Mouse (Mus musculus): ENCODE data around the gene Dusp9. TPM values are rescaled to one million over a fixed set of nuclear protein-coding genes. Genes with fewer than 3 reads are reported as not detected.

The Dusp9 gene
- polyA plus RNA-seq, 1 experiment = 8.4 TPM

DNA sequence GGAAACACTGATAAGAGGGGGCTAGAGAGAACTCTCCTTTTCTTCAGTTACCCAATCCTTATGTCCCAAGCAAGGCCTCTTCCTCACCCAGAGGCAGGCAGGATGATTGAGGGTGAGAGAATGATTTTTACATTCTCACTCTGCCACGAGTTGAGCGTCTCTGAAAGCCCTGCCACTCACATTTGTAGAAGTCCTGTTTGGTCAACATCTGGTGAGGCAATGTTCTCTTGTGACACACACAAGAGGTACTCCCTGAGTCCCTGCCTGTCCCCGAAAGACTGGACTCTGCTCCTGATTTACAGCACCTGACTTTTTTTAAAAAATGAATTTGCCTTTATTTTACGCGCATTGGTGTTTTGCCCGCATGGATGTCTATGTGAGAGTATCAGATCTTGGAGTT is 14.2 kb downstream of the Dusp9 start:
- H3K4me3 ChIP-seq (ENCODE audit: insufficient read depth, low read depth, low read length) = no peak overlapping the region
- no peaks in the 10 kb centered on the region for H3K36me3 ChIP-seq (ENCODE audit: control insufficient read depth, insufficient read depth, low read length)
- 84% methylated on average over 6 of the region's 6 CpGs for WGBS
- DNase-seq = no peak
- no peaks in the 10 kb centered on the region for H3K27me3 ChIP-seq (replicated peaks; ENCODE audit: control insufficient read depth, insufficient read depth, low read length)
- H3K27ac ChIP-seq (ENCODE audit: insufficient read depth, low read depth, low read length) = no peak overlapping the region
- TF ChIP-seq POLR2A (IDR thresholded peaks at IDR 0.05; ENCODE audit: low read depth, low read length) (no peak), CTCF (conservative IDR thresholded peaks at IDR 0.05; ENCODE audit: insufficient read depth, insufficient read length, low read depth, low read length) (no peak)
- no peaks in the 10 kb centered on the region for H3K4me1 ChIP-seq (ENCODE audit: control insufficient read depth, insufficient read depth, low read length)

GRCm38 (mm10) chrX:73654177-73654576 is 15.0 kb downstream of the Dusp9 start:
- peak; percentile 96 for TF ChIP-seq CTCF (conservative IDR thresholded peaks at IDR 0.05; ENCODE audit: insufficient read depth, insufficient read length, low read depth, low read length)
- no peak for TF ChIP-seq POLR2A (IDR thresholded peaks at IDR 0.05; ENCODE audit: low read depth, low read length)
- Histone ChIP-seq H3K36me3 (ENCODE audit: control insufficient read depth, insufficient read depth, low read length) (no peaks in the 10 kb centered on the region), H3K27me3 (replicated peaks; ENCODE audit: control insufficient read depth, insufficient read depth, low read length) (no peaks in the 10 kb centered on the region)

DNA sequence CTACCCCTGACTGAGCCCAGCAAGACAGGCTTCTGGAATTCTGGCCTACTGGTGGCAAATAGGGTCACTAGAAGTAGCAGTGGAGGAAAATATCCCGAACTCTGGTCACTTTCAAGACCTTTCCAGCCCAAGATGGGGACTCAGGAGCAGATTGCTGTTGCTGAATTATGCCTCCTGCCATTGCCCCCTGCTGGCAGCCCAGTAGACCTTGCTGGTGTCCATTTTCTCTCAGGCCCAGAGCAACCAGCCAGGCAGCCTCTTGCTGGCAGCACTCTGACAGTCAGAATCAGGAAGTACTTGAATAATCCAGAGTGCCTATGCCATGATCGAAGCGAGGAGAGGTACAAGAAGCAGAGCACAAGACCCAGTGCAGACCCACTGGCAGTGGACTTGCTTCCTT is 16.3 kb downstream of the Dusp9 start:
- no peak for TF ChIP-seq POLR2A (IDR thresholded peaks at IDR 0.05; ENCODE audit: low read depth, low read length)
- TF ChIP-seq CTCF (conservative IDR thresholded peaks at IDR 0.05; ENCODE audit: insufficient read depth, insufficient read length, low read depth, low read length) = peak; percentile 54
- no peaks in the 10 kb centered on the region for H3K4me1 ChIP-seq (ENCODE audit: control insufficient read depth, insufficient read depth, low read length)
- peak; percentile 28 for DNase-seq
- no peak overlapping the region for H3K27ac ChIP-seq (ENCODE audit: insufficient read depth, low read depth, low read length)
- H3K27me3 ChIP-seq (replicated peaks; ENCODE audit: control insufficient read depth, insufficient read depth, low read length) = no peaks in the 10 kb centered on the region
- H3K4me3 ChIP-seq (ENCODE audit: insufficient read depth, low read depth, low read length) = no peak overlapping the region
- 53% methylated on average over 3 of the region's 3 CpGs for WGBS
- H3K36me3 ChIP-seq (ENCODE audit: control insufficient read depth, insufficient read depth, low read length) = no peaks in the 10 kb centered on the region

More at GRCm38 (mm10) chrX:73654177-73654576, 15.0 kb downstream of the Dusp9 start:
- H3K4me3 ChIP-seq (ENCODE audit: insufficient read depth, low read depth, low read length) = no peak overlapping the region
- no peaks in the 10 kb centered on the region for H3K4me1 ChIP-seq (ENCODE audit: control insufficient read depth, insufficient read depth, low read length)
- H3K27ac ChIP-seq (ENCODE audit: insufficient read depth, low read depth, low read length) = no peak overlapping the region
- peak; percentile 84 for DNase-seq
- 4% methylated on average over 6 of the region's 6 CpGs for WGBS

GRCm38 (mm10) chrX:73658391-73658790 is 19.2 kb downstream of the Dusp9 start:
- Histone ChIP-seq H3K27me3 (replicated peaks; ENCODE audit: control insufficient read depth, insufficient read depth, low read length) (no peaks in the 10 kb centered on the region), H3K27ac (ENCODE audit: insufficient read depth, low read depth, low read length) (no peak overlapping the region), H3K36me3 (ENCODE audit: control insufficient read depth, insufficient read depth, low read length) (no peaks in the 10 kb centered on the region), H3K4me3 (ENCODE audit: insufficient read depth, low read depth, low read length) (no peak overlapping the region), H3K4me1 (ENCODE audit: control insufficient read depth, insufficient read depth, low read length) (no peaks in the 10 kb centered on the region)
- TF ChIP-seq POLR2A (IDR thresholded peaks at IDR 0.05; ENCODE audit: low read depth, low read length) = no peak
- no peak for TF ChIP-seq CTCF (conservative IDR thresholded peaks at IDR 0.05; ENCODE audit: insufficient read depth, insufficient read length, low read depth, low read length)
- 42% methylated on average over 7 of the region's 7 CpGs for WGBS
- DNase-seq = no peak

GRCm38 (mm10) chrX:73658936-73659574 is 19.8 kb downstream of the Dusp9 start:
- no peaks in the 10 kb centered on the region for H3K36me3 ChIP-seq (ENCODE audit: control insufficient read depth, insufficient read depth, low read length)
- DNase-seq = no peak
- H3K4me1 ChIP-seq (ENCODE audit: control insufficient read depth, insufficient read depth, low read length) = no peaks in the 10 kb centered on the region
- no peak overlapping the region for H3K4me3 ChIP-seq (ENCODE audit: insufficient read depth, low read depth, low read length)
- no peak overlapping the region for H3K27ac ChIP-seq (ENCODE audit: insufficient read depth, low read depth, low read length)
- no peaks in the 10 kb centered on the region for H3K27me3 ChIP-seq (replicated peaks; ENCODE audit: control insufficient read depth, insufficient read depth, low read length)
- WGBS = 64% methylated on average over 13 of the region's 13 CpGs
- no peak for TF ChIP-seq POLR2A (IDR thresholded peaks at IDR 0.05; ENCODE audit: low read depth, low read length)
- no peak for TF ChIP-seq CTCF (conservative IDR thresholded peaks at IDR 0.05; ENCODE audit: insufficient read depth, insufficient read length, low read depth, low read length)

- WGBS = 5% methylated on average over 47 of the region's 57 CpGs
- Histone ChIP-seq H3K27me3 (replicated peaks; ENCODE audit: control insufficient read depth, insufficient read depth, low read length) (no peaks in the 10 kb centered on the region), H3K4me1 (ENCODE audit: control insufficient read depth, insufficient read depth, low read length) (no peaks in the 10 kb centered on the region), H3K36me3 (ENCODE audit: control insufficient read depth, insufficient read depth, low read length) (no peaks in the 10 kb centered on the region), H3K27ac (ENCODE audit: insufficient read depth, low read depth, low read length) (no peak within 1 kb of the TSS), H3K4me3 (ENCODE audit: insufficient read depth, low read depth, low read length) (peak within 1 kb of the TSS; percentile 29; the same call in 1 of the 2 replicates)
- DNase-seq = no peak
- TF ChIP-seq CTCF (conservative IDR thresholded peaks at IDR 0.05; ENCODE audit: insufficient read depth, insufficient read length, low read depth, low read length) (no peak), POLR2A (IDR thresholded peaks at IDR 0.05; ENCODE audit: low read depth, low read length) (no peak)
Observed at GRCm38 (mm10) chrX:73659575-73660283, 20.5 kb downstream of the Dusp9 start, which contains the start of gene Pnck. TSS of gene Pnck (minus strand) at chrX:73660117.

DNA sequence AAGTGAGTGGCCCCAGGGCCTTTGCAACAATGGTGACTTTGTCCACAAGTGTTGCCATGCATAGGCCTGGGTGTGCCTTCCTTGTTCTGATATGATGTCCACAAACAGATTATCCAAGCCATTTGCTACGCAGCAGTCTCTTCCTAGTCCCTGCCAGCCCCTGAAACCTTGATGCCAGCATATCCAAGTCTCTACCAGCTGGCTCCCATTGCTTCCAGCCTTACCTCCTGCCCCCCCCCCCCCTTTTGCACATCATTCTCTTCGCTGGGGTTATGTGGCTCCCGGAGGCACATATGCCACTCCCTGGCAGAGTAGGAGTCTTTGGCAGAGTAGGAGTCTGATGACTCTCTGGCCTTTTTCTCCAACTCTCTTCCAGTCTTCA is 21.1 kb downstream of the Dusp9 start:
- peak overlapping the region; percentile 29; the same call in 1 of the 2 replicates for H3K4me3 ChIP-seq (ENCODE audit: insufficient read depth, low read depth, low read length)
- 66% methylated on average over 3 of the region's 3 CpGs for WGBS

More for the DNA sequence above, 21.1 kb downstream of the Dusp9 start:
- no peaks in the 10 kb centered on the region for H3K27me3 ChIP-seq (replicated peaks; ENCODE audit: control insufficient read depth, insufficient read depth, low read length)
- no peaks in the 10 kb centered on the region for H3K36me3 ChIP-seq (ENCODE audit: control insufficient read depth, insufficient read depth, low read length)
- H3K27ac ChIP-seq (ENCODE audit: insufficient read depth, low read depth, low read length) = no peak overlapping the region
- no peak for DNase-seq
- TF ChIP-seq CTCF (conservative IDR thresholded peaks at IDR 0.05; ENCODE audit: insufficient read depth, insufficient read length, low read depth, low read length) (no peak), POLR2A (IDR thresholded peaks at IDR 0.05; ENCODE audit: low read depth, low read length) (no peak)
- H3K4me1 ChIP-seq (ENCODE audit: control insufficient read depth, insufficient read depth, low read length) = no peaks in the 10 kb centered on the region
